Mouse (Mus musculus) midbrain, embryonic 14.5 days (tissue): ENCODE measurements at regions not wholly inside any gene's neighbourhood (a gene's known extent, or its start where the extent isn't known, plus 50 kb on each side); places are given as distances from the start of the nearest gene placed in this dataset.

Experiments used
- ATAC-seq: fragments of 200-750 bp; cut with Nextera tagmentation; 2 replicates; pipeline ENCODE4 v1.8.0; 2017; ENCODE audit warnings: moderate number of reproducible peaks, moderate library complexity; ENCODE audit not compliant: low FRiP score, low TSS enrichment
- DNase-seq: peaks from one replicate; pipeline ENCODE4 v3.0.0-alpha.2; 2015
- H3K27ac ChIP-seq: fragments of 300-500 bp; sonication (generic); replicated peaks from 2 replicates; pipeline ENCODE4 v1.5.1; 2014; ENCODE audit warnings: mild to moderate bottlenecking, low read depth, low read length, moderate library complexity
- H3K27me3 ChIP-seq: fragments of 300-500 bp; sonication (generic); 2 replicates; pipeline ENCODE4 v1.6.1; 2014; ENCODE audit warnings: low read length, control low read depth, mixed read lengths; ENCODE audit not compliant: control insufficient read depth, insufficient read depth
- H3K36me3 ChIP-seq: fragments of 300-500 bp; sonication (generic); 2 replicates; pipeline ENCODE4 v1.6.1; 2014; ENCODE audit warnings: low read length, control low read depth; ENCODE audit not compliant: control insufficient read depth, insufficient read depth
- H3K4me1 ChIP-seq: fragments of 300-500 bp; sonication (generic); 2 replicates; pipeline ENCODE4 v1.6.1; 2014; ENCODE audit warnings: mild to moderate bottlenecking, antibody characterized with exemption, low read length, control low read depth; ENCODE audit not compliant: control insufficient read depth, insufficient read depth
- H3K4me2 ChIP-seq: fragments of 300-500 bp; sonication (generic); 2 replicates; pipeline ENCODE4 v1.6.1; 2014; ENCODE audit warnings: mild to moderate bottlenecking, low read length, moderate library complexity
- H3K4me3 ChIP-seq: fragments of 300-500 bp; sonication (generic); replicated peaks from 2 replicates; pipeline ENCODE4 v1.5.1; 2014; ENCODE audit warnings: low read depth, low read length
- H3K9ac ChIP-seq: fragments of 300-500 bp; sonication (generic); replicated peaks from 2 replicates; pipeline ENCODE4 v1.6.1; 2014; ENCODE audit warnings: mild to moderate bottlenecking, low read length, moderate library complexity
- H3K9me3 ChIP-seq: fragments of 300-500 bp; sonication (generic); 2 replicates; pipeline ENCODE4 v1.6.1; 2016; ENCODE audit warnings: low read length, control low read depth, mixed read lengths; ENCODE audit not compliant: control insufficient read depth
- WGBS: fragments of 180-500 bp; shearing (Covaris S2); extraction: QIAGEN DNeasy Blood & Tissue Kit; methylation state at CpG from one replicate; pipeline ENCODE4 v1.1.7; 2014; 5-methylcytosine and 5-hydroxymethylcytosine counted together

GRCm38 (mm10) chr11:111155023-111155422, 89.1 kb downstream of the Kcnj2 start:
- no peak overlapping the region for H3K4me3 ChIP-seq
- no peaks in the 10 kb centered on the region for H3K9me3 ChIP-seq
- H3K4me2 ChIP-seq, result no peak overlapping the region
- 90% methylated on average over 7 of the region's 7 CpGs for WGBS
- no peak overlapping the region for H3K27ac ChIP-seq
- no peaks in the 10 kb centered on the region for H3K4me1 ChIP-seq
- no peaks in the 10 kb centered on the region for H3K27me3 ChIP-seq
- H3K36me3 ChIP-seq, result no peaks in the 10 kb centered on the region
- H3K9ac ChIP-seq, result no peak overlapping the region
- no peak for DNase-seq
- no peak for ATAC-seq

- WGBS, result 95% methylated on average over 7 of the region's 7 CpGs
- H3K27ac ChIP-seq, result no peak overlapping the region
- no peaks in the 10 kb centered on the region for H3K36me3 ChIP-seq
- DNase-seq (no peak), ATAC-seq (no peak)
- H3K9ac ChIP-seq, result no peak overlapping the region
- no peak overlapping the region for H3K4me3 ChIP-seq
- H3K4me2 ChIP-seq, result no peak overlapping the region
- no peaks in the 10 kb centered on the region for H3K9me3 ChIP-seq
- no peaks in the 10 kb centered on the region for H3K4me1 ChIP-seq
- H3K27me3 ChIP-seq, result no peaks in the 10 kb centered on the region
These were observed 89.8 kb downstream of the Kcnj2 start for GRCm38 (mm10) chr11:111155747-111156146.

- H3K9me3 ChIP-seq, result no peaks in the 10 kb centered on the region
- no peaks in the 10 kb centered on the region for H3K36me3 ChIP-seq
- no peaks in the 10 kb centered on the region for H3K27me3 ChIP-seq
- no peak overlapping the region for H3K4me3 ChIP-seq
- no peak overlapping the region for H3K4me2 ChIP-seq
- ATAC-seq, result no peak
- H3K27ac ChIP-seq, result no peak overlapping the region
- WGBS, result 87% methylated on average over 2 of the region's 2 CpGs
- H3K4me1 ChIP-seq, result no peaks in the 10 kb centered on the region
- H3K9ac ChIP-seq, result no peak overlapping the region
- no peak for DNase-seq
These were observed 93.3 kb downstream of the Kcnj2 start for GRCm38 (mm10) chr11:111159299-111159698.

GRCm38 (mm10) chr11:111164907-111165306, 98.9 kb downstream of the Kcnj2 start:
- Histone ChIP-seq H3K9ac (no peak overlapping the region), H3K4me3 (no peak overlapping the region), H3K27me3 (no peaks in the 10 kb centered on the region), H3K9me3 (no peaks in the 10 kb centered on the region), H3K36me3 (no peaks in the 10 kb centered on the region), H3K27ac (no peak overlapping the region), H3K4me1 (no peaks in the 10 kb centered on the region), H3K4me2 (no peak overlapping the region)
- no peak for ATAC-seq
- DNase-seq, result no peak

- Histone ChIP-seq H3K9me3 (no peaks in the 10 kb centered on the region), H3K36me3 (no peaks in the 10 kb centered on the region), H3K4me2 (no peak overlapping the region)
These were observed 104.3 kb downstream of the Kcnj2 start for GRCm38 (mm10) chr11:111170174-111170800.

GRCm38 (mm10) chr11:111173525-111173924, 107.6 kb downstream of the Kcnj2 start:
- ATAC-seq, result no peak
- WGBS, result 90% methylated on average over 4 of the region's 4 CpGs
- H3K9ac ChIP-seq, result no peak overlapping the region

More at GRCm38 (mm10) chr11:111170174-111170800, 104.3 kb downstream of the Kcnj2 start:
- WGBS, result 95% methylated on average over 5 of the region's 5 CpGs
- no peaks in the 10 kb centered on the region for H3K27me3 ChIP-seq
- DNase-seq, result no peak
- no peak overlapping the region for H3K9ac ChIP-seq
- no peak overlapping the region for H3K27ac ChIP-seq
- no peak for ATAC-seq
- H3K4me3 ChIP-seq, result no peak overlapping the region
- no peaks in the 10 kb centered on the region for H3K4me1 ChIP-seq

GRCm38 (mm10) chr11:111175566-111175965, 109.6 kb downstream of the Kcnj2 start:
- WGBS, result 76% methylated on average over 3 of the region's 3 CpGs
- H3K27ac ChIP-seq, result no peak overlapping the region

More at GRCm38 (mm10) chr11:111173525-111173924, 107.6 kb downstream of the Kcnj2 start:
- no peak for DNase-seq
- Histone ChIP-seq H3K36me3 (no peaks in the 10 kb centered on the region), H3K4me2 (no peak overlapping the region), H3K27ac (no peak overlapping the region), H3K4me3 (no peak overlapping the region), H3K9me3 (no peaks in the 10 kb centered on the region), H3K4me1 (no peaks in the 10 kb centered on the region), H3K27me3 (no peaks in the 10 kb centered on the region)

GRCm38 (mm10) chr11:111177516-111177915, 111.6 kb downstream of the Kcnj2 start:
- ATAC-seq, result no peak

More at GRCm38 (mm10) chr11:111175566-111175965, 109.6 kb downstream of the Kcnj2 start:
- ATAC-seq (no peak), DNase-seq (peak; percentile 18)
- Histone ChIP-seq H3K4me1 (no peaks in the 10 kb centered on the region), H3K36me3 (no peaks in the 10 kb centered on the region), H3K4me2 (no peak overlapping the region), H3K9ac (no peak overlapping the region), H3K27me3 (no peaks in the 10 kb centered on the region), H3K9me3 (no peaks in the 10 kb centered on the region), H3K4me3 (no peak overlapping the region)

GRCm38 (mm10) chr11:111197422-111197821, 131.5 kb downstream of the Kcnj2 start:
- Histone ChIP-seq H3K27ac (no peak overlapping the region), H3K36me3 (no peaks in the 10 kb centered on the region), H3K4me2 (no peak overlapping the region), H3K4me1 (no peaks in the 10 kb centered on the region), H3K27me3 (no peaks in the 10 kb centered on the region), H3K9ac (no peak overlapping the region), H3K4me3 (no peak overlapping the region), H3K9me3 (no peaks in the 10 kb centered on the region)
- 79% methylated on average over 4 of the region's 4 CpGs for WGBS
- ATAC-seq, result no peak
- no peak for DNase-seq

More at GRCm38 (mm10) chr11:111177516-111177915, 111.6 kb downstream of the Kcnj2 start:
- no peak for DNase-seq
- Histone ChIP-seq H3K9ac (no peak overlapping the region), H3K27ac (no peak overlapping the region), H3K27me3 (no peaks in the 10 kb centered on the region), H3K4me2 (no peak overlapping the region), H3K36me3 (no peaks in the 10 kb centered on the region), H3K4me1 (no peaks in the 10 kb centered on the region), H3K9me3 (no peaks in the 10 kb centered on the region), H3K4me3 (no peak overlapping the region)
- WGBS, result 84% methylated on average over 4 of the region's 4 CpGs
